Mouse (Mus musculus) spleen, postnatal 10 days (tissue): ENCODE data around the gene Pth1r.
A peak's percentile ranks its signal among the peaks of the same experiment; 100 is the strongest.

ENCODE experiments used
- DNase-seq, 2 experiments: peaks; one replicate each; pipeline ENCODE4 v3.0.0; 2021 to 2022; ENCODE audit warnings: low spot score in 2 of 2

The Pth1r gene

DNA sequence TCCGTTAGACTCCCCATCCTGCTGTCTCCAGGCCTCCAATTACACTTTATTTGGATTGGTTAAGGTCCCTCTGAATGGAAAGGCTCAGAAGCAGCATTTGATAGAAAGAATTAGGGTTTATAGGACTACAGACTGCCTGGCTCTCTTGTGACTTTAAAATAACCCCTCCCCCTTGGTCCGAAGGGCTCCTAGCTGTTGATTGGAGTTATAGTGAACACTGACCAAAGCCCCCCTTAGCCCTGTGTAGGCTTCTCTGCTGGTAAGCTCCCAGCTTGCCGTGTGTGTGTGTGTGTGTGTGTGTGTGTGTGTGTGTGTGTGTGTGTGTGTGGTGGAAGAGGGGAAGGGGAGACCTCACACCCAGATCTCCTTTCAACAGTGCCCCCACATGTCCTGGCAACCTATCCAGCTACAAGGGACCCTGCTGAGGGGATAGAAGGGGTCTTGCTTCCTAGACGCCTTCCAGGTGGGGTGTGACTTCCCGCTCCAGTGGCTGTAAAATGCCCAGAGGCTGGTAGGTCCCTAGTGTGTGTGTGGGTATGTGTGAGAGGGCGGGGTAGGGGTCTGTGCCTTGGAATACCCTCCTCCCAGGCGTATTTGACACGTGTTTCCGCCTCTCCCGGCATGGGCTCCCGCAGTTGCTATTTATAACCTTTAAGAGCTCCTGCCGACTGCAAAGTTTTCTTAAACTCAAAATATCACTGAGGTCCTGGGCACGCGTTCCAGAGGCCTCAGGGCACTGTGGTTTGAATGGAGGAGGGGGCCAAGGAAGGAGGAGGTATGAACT lies 3.7 kb upstream of the Pth1r start:
- DNase-seq, result no peak

DNA sequence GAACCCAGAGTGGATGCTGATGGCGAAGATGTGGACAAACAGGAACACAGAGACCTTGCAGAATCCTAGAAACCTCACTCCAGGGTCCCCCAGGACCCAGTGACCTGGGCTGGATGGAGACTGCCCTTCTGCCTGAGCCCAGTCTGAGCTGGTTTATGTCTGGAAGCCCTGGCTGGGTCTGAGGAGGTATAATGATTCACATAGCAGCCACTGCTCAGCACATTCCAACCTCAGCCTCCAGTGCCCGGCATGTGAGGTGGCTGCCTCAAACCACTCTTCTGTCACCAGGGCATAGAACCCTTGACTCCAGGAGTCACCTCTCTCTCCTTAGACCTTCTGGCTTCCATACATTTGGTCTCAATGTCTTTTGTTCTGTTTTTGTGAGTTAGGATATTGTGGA lies 1.5 kb upstream of the Pth1r start:
- no peak for DNase-seq

DNA sequence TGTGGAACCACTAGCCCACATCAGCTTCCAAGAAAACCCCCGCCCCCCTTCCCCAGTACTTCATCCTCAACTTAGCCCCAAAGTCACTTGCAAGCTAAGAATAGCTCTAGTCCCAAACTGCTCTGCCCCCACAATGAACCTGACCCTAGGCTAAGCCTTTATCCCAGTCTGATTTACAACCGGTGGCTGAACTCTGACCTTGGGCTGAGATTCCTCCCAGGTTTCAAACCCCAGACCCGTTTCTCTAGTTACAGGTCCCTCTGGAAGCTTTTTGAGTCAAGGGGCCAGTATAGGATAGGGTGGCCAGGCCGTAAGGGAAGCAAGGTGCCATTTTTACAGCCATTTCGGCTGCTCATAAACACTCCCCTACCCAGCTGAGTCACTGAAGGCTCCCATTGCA lies 707 bp downstream of the Pth1r start:
- DNase-seq, result no peak

DNA sequence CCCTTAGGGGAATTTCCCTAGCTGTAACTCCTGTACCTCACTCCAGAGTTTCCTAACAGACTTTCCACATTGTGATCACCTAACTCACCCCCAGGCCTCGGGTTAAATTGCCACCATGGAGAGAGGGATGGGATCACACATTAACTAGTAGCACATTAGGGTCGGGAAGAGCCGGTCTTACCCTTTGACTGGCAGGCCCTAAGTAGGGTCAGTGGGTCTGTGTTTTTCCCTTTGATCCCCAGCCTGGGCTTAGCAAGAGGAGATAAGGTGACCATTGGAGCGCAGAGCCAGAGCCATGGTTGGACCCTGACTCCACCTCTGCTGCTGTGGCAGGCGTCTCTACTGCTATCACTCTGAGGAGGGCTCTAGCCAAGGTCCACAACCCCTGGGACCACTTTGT lies 1.2 kb downstream of the Pth1r start:
- DNase-seq, result no peak

DNA sequence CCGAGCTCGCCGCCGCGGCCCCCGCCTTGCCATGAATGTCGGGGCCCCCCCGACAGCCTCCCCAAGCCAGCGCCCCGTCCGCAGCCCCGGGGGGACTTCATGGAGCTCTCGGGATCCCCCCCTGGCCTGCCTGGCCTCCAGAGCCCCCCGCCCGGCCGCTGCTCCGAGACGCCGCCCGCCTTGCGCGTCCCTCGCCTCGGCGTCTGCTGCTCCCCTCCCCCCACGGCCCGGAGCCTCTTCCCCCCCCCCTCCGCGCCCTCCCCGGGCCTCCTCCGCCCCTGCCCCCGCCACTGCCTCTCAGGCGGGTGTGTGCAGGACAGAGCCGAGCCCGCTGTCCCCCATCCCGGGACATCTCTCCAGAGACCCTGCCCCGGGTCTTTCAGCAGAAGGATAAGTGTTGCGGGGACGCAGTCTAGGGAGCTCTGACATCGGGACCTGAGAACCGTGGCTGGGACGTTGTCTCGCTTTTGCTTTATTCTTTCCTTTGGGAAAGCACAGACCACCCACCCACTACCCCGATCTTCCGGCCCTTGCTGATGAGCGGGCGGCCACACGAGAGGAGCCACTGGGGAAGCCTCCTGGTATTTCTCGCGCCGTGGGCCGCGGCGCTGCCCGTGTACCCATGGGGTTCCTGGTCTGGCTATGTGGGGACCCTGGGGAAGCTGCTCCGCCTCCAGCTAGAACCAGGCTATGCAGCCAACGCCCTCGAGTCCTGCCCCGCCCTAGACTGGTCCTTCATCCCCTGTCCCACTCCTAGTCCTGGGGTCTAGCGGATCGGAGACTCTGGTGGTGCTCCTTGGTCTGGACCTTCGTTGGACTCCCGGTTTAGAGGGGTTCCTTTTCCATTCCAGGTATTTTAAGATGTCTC lies 3.3 kb downstream of the Pth1r start:
- no peak for DNase-seq

DNA sequence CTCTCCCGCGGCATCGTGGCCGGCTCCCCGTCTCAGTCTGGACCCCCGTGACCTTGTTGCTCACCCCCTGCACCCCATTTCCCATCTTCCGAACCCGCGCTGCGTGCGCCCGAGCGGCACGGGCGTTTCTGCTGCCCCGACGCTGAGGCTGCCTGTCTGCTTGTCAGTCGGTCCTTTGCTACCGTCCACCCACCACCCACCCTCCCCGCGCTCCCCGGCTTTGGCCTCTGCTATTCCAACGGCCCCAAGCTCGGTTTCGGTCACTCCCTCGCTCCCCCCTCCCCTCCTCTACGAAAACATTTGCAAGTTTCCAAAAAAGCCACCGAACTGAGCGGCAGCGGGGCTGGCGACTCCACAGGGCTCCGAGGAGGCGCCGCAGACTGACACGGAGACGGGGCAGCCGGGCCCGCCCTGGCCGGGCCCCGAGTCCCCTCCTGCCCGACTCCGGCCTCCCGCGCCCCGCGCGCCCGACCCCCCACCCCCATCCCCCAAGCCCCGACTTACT lies 3.9 kb downstream of the Pth1r start:
- DNase-seq, result no peak

DNA sequence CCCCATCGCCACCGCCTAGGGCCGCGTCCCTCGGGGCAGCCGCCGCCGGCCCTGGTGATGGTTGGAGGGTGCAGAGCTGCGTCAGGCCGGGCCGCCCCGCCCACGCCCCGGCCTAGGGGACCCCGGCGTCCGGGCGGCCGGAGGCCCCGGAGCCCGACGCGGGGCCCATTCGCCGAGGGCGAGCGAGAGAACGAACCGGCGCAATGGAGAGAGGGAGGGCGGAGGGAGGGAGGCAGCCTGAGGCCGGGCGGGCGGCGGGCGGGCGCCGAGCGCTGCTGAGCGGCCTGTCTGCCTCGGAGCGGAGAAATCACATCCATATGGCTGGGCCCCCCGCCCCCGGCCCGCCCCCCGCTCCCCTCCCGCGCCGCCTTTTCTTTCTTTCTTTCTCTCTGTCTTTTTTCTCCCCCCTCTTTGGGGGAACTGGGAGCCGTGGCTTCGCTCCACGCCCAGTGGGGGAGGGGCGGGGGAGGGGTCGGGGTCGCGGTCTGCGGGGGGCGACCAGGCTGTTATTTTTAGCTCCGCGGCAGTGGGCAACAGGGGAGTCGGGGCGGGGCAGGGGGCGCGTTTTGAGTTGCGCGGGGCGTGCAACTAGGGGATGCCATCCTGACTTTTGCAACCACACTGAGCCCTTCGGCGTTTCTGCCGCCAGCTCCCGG lies 4.5 kb downstream of the Pth1r start:
- DNase-seq, result no peak

DNA sequence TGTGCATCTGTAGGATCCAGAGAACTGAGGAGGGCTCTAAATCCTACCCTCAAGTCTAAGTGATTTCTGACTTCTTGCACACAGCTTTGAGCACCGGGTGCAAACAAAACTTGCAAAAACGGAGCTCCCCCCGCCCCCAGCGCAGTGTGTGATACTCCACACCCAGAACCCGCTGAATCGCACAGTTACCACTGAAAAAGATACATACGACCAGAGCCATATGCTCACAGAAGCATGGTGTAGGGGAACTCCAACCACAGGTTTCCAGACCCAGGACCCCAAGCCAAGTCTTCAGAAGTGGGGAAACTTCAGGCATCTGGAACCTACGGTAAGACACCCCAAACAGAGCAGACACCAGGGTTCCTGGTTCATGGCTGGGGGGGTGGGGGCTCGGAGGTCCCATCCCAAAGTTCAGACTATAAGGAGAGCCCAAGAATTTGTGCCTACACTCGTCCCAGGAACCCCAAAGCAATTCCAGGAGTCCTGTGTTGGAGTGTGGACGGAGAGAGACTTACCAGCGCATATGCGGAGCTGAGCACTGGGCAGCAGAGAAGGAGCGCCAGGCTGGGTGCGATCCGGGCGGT lies 5.1 kb downstream of the Pth1r start, which contains the start of gene Myl3:
Gene Myl3 (plus strand): TSS at position 151 of the 584 bp plus-strand sequence.
- DNase-seq, result no peak

DNA sequence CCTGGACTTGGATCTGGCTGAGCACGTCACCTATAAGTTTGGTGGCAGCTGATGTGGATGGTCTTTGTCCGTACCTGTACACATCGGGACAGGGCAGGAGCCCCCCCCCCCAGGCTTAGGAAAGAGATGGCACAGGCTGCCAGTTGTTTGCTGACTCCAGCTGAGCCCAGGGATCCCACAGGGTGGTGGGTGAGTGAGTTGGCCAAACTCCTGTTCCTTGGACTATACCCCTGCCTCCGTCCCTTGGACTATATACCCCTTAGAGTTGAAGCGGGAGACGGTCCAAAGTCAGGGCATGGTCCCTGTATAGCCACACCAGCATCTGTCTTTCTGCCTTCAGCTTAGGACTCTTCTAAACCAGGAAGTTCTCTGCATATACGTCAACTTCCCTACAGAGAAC lies 7.0 kb downstream of the Pth1r start:
- DNase-seq, result no peak

DNA sequence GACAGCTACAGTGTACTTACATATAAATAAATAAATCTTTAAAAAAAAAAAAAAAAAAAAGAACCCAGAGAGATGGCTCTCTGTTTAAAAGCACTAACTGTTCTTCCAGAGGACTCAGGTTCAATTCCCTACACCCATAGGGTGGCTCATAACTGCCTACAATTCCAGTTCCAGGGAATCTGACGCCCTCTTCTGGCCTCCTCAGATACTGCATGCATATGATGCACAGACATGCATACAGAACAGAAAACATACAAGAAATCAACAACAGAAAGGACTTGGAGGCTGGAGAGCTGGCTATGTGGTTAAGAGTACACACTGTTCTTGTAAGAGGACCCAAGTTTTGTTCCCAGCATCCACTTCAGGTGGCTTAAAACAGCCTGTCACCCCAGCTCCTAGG lies 8.9 kb downstream of the Pth1r start:
- DNase-seq, result no peak

DNA sequence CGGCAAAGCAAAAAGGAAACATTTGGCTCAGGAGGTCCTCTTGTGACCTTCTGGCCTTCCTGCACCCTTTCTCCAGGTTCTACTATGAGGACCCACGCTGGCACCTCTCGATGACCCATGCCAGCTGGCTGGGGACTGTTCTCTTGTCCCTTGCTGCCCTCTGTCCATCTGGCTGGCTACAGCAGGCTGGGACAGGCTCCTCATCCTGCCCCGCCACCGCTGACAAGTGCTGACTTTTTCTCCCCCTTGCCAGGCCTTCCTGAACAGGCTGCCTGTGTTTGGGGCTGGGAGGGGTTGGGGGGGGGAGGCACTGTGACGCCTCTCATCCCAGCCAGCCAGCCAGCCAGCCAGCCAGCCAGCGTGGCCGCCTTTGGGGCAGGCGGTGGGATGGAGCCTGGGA lies 10.6 kb downstream of the Pth1r start:
- DNase-seq, result no peak

DNA sequence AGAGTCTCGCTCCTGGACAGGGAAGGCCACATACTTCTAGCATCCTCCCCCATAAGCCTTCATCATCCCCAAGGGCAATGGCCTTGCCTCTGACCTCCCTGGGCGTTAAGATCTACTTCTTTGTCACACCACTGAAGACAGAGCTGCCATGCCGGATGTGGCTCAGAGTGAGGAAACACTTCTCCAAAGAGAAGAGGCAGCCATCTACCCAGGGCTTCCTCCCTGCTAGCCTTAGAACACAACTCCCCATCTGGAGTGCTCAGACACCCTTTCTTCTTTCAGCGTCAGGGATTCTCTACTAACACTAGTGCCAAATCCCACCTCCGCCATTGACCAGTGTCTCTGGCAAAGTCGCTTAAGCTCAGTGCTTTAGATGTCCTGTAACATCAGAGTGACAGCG lies 12.8 kb downstream of the Pth1r start:
- no peak for DNase-seq

DNA sequence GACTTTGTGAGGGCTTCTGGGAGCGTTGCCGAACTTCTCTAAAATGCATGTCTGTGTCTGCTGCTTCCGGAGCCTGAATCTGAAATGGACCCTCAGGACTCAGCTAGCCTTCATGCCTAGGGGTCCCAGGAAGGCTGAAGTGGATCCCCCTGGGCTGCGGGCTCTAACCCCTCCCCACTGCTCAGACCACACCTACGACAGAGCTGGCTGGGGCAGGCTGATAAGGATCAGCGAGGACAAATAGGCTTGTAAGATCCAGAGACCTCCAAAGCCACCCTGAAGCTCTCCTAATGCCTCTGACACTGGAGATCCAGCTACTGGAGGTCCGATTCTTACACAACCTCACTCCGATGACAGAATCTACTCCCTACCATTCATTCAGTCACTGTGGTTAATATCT lies 13.8 kb downstream of the Pth1r start:
- no peak for DNase-seq

DNA sequence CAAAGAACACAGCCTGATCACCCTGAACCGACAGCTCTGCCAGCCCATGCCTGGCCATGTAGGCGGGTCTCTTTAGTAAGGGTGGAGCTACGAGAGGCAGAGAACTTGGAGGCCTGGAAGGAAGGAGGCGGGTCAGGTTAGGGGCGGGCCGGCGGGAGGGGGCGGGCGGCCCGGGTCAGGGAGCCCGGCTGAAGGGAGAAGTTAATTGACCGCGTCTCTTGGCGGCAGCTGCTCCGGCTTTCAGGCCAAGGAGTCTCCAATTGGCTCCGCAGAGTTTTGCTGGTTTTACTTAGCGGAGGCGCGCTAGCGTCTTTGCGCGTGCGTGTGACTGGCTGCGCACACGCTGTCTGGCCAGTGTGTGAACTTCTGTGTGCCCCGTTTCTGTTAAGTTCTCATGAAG lies 14.3 kb downstream of the Pth1r start:
- DNase-seq, result peak in 1 of 2 experiments; percentile 54

DNA sequence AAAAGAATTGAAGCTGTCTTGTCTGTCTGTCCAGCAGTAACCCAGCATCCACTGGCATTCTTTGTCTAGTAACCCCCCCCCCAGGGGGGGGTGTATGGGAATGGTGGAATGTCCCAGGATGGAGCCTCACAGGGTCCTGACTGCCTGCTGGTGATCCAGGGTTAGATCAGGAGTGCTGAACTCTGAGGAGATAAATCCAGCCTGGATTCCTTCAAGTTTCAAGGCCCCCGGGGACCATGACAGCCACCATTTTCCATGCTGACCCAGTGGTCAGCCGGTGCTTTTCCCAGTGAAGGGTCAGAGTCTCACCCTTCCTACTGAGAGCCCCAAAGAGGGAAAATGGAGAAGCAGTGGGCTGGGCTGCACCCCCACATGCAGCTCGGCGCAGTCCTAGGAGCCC lies 15.1 kb downstream of the Pth1r start:
- DNase-seq, result no peak

DNA sequence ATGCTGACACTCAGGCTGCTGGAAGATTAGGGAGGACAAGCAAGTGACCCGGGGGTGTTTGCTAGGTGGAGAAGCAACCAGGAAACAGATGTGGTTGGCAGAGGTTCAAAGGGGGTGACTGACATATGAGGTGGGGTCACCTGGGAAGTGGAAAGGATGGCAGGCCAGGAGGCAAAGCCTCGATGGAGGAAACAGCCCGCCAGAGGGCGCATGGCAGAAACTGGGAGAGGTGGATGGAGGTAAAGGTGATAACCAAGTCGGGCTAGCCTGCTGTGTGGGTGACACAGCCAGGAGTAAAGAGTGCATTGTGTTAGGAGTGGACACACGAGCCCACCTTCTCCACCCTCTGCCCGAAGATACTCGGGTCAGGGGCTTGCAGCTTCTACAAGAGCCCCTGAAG lies 17.1 kb downstream of the Pth1r start:
- DNase-seq, result peak; percentile 43 to 72

DNA sequence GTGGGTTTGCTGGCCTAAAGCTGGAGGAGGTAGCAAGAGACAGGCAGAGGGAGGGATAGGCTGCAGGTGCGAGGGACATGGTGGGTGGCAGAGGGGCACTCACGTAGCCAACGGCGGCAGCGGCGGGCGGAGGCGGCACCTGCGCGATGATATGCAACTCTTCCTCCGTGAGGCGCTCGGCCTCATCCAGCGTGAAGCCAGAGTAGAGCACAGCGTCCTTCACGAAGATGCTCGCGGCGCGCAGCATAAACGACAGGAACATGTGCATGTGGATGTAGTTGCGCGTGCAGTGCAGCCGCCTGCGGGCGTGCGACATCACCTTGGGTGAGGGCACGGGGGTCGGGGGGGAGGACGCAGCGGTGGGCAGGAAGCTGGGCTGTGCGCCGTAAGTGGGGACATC lies 20.1 kb downstream of the Pth1r start:
- DNase-seq, result no peak

DNA sequence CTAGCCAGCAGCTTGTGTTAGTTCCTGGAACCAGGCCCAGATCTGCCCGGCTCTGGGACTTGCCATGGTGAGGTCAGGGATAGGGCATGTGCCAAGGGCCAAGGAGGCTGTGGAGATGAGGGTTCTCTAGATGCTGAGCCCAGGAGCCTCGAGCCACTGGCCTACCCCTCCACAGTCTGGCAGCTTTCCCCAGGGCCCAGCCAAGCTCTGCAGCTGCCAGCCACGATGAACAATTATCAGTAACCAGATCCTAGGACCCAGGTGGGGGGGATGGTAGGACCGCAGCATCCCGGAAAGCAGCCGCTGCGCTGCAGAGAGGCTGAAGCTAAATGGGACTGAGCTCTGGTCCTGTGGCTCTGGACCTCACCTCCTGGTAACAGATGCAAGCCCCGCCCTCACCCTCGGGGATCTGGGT lies 21.2 kb downstream of the Pth1r start:
- no peak for DNase-seq

DNA sequence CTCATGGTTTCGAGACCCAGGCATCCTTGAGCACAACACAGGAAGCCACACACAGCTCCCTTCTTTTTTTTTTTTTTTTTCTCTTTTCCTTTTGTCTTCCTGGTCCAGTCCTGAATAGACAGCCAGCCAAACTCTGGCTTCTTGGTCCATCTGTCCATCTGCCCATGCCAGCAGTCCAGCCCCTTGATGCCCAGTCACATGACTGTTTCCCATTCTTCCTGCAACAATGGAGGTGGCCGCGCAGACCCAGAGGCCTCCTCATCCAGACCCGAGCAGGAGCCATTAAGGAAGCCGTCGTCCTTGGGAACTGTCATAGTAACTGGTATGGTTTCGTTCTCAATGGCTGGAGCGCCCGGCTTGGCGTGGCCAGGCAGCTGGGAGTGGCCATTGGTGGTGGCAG lies 24.9 kb downstream of the Pth1r start:
- DNase-seq, result no peak

DNA sequence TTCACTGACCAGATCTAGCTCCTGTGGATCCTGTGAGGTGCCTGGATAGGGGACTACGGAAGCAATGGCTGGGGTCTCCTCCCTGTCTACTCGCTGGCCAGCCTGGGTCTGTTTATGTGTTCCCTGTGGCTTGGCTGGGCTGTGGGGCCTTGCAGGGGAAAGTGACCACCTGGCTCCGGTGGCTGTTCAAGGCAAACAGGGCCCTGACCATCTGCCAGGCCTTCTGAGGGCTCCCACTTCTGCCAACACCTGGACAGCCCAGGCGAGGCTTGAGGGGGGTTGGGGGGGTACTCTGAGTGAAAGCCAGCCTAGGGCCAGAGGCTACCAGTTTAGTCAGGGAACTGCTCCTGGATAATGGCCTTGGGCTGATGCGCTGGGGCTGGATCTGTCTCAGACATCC lies 27.0 kb downstream of the Pth1r start:
- DNase-seq, result no peak

DNA sequence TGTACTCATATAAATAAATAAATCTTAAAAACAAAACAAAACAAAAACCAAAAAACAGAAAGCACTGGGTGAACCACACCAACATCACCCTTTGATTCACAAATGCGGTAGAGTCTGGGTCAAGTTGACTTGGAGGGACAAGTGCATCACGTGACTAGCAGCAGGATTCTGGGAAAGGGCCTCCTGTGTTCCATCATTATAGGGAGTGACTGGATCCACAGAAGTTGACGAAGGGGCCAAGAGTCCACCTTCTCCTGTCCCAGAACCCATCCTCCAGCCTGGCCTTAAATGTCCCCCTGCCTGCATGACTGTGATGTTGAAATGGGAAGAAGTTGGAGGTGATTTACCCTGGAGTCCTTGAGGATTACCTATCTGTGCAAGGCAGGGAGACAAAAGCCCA lies 28.1 kb downstream of the Pth1r start:
- no peak for DNase-seq

DNA sequence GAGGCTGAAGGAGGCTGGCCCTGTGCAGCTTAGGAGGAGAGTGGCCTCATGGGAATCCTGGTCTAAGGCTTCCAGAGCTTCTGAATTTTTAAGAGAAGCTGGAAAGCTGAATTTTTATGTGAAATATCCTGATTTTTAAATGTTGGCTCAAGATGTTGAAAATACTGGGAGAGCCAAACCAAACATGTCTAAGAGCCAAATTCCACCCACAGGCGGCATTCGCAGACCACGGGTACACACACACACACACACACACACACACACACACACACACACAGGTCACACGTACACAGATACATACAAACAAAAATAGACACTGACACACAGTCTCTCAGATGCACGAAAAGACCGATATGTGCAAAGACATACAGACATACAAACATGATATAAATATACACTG lies 28.9 kb downstream of the Pth1r start:
- DNase-seq, result no peak
